Mouse (Mus musculus): ENCODE data around the gene Kcnmb3. TPM values are rescaled to one million over a fixed set of nuclear protein-coding genes. Genes with fewer than 3 reads are reported as not detected.

Kcnmb3 gene
- polyA plus RNA-seq, 1 experiment from 2014 or later: 0.11 TPM

DNA sequence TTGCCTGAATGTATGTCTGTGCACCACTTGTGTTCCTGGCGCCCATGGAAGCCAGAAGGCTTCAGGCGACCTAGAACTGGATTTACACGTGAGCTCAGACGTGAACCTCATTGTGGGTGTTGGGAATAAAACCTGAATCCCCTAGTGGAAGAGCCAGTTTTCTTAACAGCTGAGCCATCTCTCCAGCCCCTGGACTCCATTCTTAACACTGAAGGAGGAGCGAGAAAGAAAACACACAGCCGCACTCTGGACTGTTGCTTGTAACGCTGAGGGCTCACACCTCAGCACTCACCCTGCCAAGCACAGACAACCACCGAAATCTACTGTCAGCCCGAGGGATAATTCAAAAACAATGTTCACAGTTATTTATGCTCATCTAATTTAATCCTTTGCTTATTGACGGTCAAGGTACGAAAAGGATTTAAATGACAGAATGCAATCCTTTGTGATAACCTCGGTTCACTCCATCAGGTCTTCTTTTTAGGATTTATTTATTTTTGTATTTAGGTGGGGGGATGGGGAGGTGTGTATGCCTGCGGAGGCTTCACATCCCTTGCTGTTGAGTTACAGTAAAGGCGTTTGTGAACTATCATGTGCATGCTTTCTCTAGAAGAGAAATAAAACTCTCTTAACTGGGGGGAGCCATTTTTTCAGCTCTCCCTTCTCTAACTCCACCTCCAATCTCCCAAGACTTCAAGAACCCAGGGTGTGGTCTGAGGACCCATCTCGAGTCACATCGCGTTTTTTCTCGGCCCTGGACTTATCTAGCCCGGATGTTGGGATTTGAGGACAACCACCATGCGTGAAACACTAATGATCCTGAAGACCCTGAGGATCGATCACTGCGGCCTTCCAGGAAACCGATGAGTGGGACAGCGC, 17.7 kb upstream of the Kcnmb3 start, which contains the start of gene Zfp639:
Zfp639 (plus strand) TSS at position 764 of the 879 bp plus-strand sequence.
- H3K4me1 ChIP-seq: peaks cover 26% of the 10 kb centered on the region
- peak within 1 kb of the TSS; percentile 77 for H3K4me2 ChIP-seq (replicated peaks)
- ATAC-seq (ENCODE audit: low FRiP score, low read depth): peak; percentile 14; the same call in 1 of the 2 replicates
- WGBS: 7% methylated on average over 24 of the region's 24 CpGs
- H3K9ac ChIP-seq: peak within 1 kb of the TSS; percentile 96
- no peaks in the 10 kb centered on the region for H3K9me3 ChIP-seq
- peaks cover 2% of the 10 kb centered on the region; the same call in 1 of the 2 replicates for H3K36me3 ChIP-seq
- no peaks in the 10 kb centered on the region for H3K27me3 ChIP-seq (replicated peaks)
- H3K27ac ChIP-seq: peak within 1 kb of the TSS; percentile 62
- H3K4me3 ChIP-seq: peak within 1 kb of the TSS; percentile 97

DNA sequence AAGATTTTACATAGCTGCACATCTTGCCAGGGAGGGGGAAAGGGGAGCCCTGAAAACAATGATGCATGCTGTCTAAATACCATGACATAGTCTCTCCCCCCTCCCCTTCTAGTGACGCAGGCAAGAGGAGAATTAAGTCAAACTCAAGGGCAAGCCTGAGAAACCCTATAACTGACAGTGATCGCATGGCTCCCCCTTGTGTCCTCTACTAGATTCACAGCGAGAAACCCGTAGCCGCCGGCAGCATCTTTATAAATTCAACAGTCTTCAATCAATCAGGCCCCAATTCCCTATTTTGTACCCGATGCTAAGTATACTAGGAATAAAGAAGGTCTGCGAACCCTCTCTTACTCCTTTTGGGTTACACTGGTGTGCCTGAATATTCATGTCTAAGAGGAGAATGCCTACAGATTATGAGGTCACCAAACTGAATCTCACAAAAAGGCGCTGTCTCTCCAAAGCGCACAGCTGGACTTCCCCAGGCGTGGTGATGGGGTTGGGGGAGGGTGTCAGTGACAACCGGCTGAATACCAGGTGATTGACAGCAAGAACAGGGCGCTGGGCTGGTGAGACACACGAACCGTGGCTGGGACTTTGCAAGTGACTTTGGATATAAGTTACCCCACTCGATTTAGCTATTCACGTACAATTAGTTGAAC, 16.8 kb upstream of the Kcnmb3 start:
- H3K9ac ChIP-seq: no peak overlapping the region
- peak; percentile 30; the same call in 1 of the 2 replicates for ATAC-seq (ENCODE audit: low FRiP score, low read depth)
- H3K27ac ChIP-seq: no peak overlapping the region
- no peaks in the 10 kb centered on the region for H3K27me3 ChIP-seq (replicated peaks)
- 3% methylated on average over 17 of the region's 17 CpGs for WGBS
- peak overlapping the region; percentile 77 for H3K4me2 ChIP-seq (replicated peaks)
- no peak overlapping the region for H3K4me3 ChIP-seq
- H3K4me1 ChIP-seq: peaks cover 26% of the 10 kb centered on the region
- no peaks in the 10 kb centered on the region for H3K9me3 ChIP-seq
- H3K36me3 ChIP-seq: no peaks in the 10 kb centered on the region

DNA sequence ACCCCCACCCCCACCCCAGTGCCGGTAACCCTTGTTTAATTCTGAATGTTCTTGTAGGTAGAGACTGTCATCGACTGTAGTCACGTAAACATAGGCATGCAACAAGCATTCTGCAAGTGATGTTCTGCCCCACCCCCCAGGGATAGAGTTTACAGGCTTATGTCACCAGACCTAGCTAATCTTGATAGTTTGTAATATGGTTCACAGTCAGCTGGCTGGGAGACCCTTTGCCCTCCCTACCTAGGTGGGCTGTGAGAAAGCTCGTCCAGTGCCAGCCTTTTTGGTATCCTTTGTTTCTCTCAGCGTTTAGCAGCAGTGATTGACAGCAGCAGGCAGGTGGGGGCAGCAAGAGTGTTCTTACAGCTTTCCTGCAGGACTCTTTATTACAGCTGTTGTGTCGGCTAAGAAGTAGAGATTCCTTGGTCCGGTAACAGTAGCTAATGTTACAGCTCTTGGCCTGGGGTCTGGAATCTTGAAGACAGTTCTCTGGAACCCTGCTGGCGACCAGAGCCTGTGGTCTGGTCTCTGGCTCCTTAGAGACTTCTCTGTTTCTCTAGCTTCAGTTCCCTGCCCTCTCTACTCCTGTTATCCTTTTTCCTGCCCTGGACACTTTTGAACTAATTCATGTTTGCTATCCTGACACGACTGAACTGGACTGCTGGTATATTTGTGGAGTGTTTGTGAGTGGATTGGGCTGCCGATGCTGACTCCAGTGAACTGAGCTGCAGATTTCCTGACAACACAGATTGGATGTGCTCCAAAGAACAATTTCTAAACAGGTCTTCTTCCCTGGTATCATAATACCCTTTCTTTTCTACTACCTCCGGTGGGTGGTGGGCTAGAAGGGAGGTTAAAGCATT, 14.6 kb upstream of the Kcnmb3 start:
- 63% methylated on average over 11 of the region's 11 CpGs for WGBS
- Histone ChIP-seq H3K4me3 (no peak overlapping the region), H3K9ac (no peak overlapping the region), H3K36me3 (no peaks in the 10 kb centered on the region), H3K27me3 (replicated peaks) (no peaks in the 10 kb centered on the region), H3K4me1 (peaks cover 12% of the 10 kb centered on the region), H3K27ac (no peak overlapping the region), H3K9me3 (no peaks in the 10 kb centered on the region), H3K4me2 (replicated peaks) (no peak overlapping the region)
- no peak for ATAC-seq (ENCODE audit: low FRiP score, low read depth)

DNA sequence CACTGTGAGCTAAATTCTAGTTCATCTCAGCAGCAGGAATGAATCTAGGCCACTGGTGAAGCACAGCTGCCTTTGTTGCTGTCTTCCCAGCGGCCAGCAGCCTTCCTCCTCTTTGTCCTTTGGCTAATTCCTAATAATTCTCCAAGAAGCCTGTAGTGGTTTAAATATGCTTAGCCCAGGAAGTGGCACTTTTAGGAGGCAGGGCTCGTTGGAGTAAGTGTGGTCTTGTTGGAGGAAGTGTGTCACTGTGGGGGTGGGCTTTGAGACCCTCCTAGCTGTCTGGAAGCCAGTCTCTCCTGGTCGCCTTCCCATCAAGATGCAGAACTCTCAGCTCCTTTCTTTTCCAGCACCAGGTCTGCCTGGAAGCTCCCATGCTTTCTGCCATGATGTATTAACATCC, 13.8 kb upstream of the Kcnmb3 start:
- Histone ChIP-seq H3K27me3 (replicated peaks) (no peaks in the 10 kb centered on the region), H3K4me1 (peaks cover 8% of the 10 kb centered on the region), H3K27ac (no peak overlapping the region), H3K36me3 (no peaks in the 10 kb centered on the region), H3K9me3 (no peaks in the 10 kb centered on the region), H3K4me3 (no peak overlapping the region), H3K4me2 (replicated peaks) (no peak overlapping the region), H3K9ac (no peak overlapping the region)
- ATAC-seq (ENCODE audit: low FRiP score, low read depth): no peak
- 79% methylated on average over 3 of the region's 3 CpGs for WGBS

DNA sequence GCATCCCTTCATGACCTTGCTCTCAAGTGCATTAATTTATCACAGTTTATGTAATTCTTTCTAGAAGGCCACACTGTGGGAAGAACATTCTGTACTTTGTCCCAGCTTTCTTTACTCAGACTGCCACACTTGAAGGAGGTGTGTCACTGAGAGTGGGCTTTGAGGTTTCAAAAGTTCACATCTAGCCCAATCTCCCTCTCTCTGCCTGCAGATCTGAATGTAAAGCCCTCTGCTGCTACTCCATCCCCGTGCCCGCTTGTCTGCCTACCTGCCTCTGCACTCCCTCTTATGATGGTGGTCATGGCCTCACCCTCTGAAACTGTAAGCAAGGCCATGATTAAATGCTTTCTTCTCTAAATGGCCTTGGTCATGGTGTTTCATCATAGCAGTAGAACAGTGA, 8.3 kb upstream of the Kcnmb3 start:
- H3K4me1 ChIP-seq: peaks cover 9% of the 10 kb centered on the region; the same call in 1 of the 2 replicates
- 98% methylated on average over 2 of the region's 2 CpGs for WGBS
- no peak overlapping the region for H3K27ac ChIP-seq
- H3K9me3 ChIP-seq: no peaks in the 10 kb centered on the region
- no peak for ATAC-seq (ENCODE audit: low FRiP score, low read depth)
- no peaks in the 10 kb centered on the region for H3K27me3 ChIP-seq (replicated peaks)
- H3K4me3 ChIP-seq: no peak overlapping the region
- H3K9ac ChIP-seq: no peak overlapping the region
- no peak overlapping the region for H3K4me2 ChIP-seq (replicated peaks)
- no peaks in the 10 kb centered on the region for H3K36me3 ChIP-seq

DNA sequence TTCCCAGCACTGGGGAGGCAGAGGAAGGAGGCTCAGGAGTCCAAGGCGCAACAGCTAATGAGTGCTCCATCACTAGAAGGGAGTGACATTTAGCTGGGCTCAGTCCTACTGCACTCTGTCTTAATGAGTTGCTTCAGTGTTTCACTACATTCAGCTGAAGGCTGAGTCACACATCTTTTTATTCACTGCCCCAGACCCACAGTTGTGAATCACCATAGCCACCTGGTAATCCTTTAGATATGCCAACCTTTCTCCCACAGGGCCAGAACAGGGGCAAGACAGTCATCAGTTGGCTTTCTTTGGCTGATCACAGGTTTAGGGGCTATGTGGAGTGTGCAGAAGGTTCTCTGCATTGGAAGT, 4.7 kb upstream of the Kcnmb3 start:
- Histone ChIP-seq H3K27ac (no peak overlapping the region), H3K9ac (no peak overlapping the region), H3K4me1 (peaks cover 9% of the 10 kb centered on the region; the same call in 1 of the 2 replicates), H3K9me3 (no peaks in the 10 kb centered on the region), H3K4me3 (no peak overlapping the region), H3K27me3 (replicated peaks) (no peaks in the 10 kb centered on the region), H3K36me3 (no peaks in the 10 kb centered on the region), H3K4me2 (replicated peaks) (no peak overlapping the region)
- 91% methylated on average over 1 of the region's 1 CpGs for WGBS
- no peak for ATAC-seq (ENCODE audit: low FRiP score, low read depth)

DNA sequence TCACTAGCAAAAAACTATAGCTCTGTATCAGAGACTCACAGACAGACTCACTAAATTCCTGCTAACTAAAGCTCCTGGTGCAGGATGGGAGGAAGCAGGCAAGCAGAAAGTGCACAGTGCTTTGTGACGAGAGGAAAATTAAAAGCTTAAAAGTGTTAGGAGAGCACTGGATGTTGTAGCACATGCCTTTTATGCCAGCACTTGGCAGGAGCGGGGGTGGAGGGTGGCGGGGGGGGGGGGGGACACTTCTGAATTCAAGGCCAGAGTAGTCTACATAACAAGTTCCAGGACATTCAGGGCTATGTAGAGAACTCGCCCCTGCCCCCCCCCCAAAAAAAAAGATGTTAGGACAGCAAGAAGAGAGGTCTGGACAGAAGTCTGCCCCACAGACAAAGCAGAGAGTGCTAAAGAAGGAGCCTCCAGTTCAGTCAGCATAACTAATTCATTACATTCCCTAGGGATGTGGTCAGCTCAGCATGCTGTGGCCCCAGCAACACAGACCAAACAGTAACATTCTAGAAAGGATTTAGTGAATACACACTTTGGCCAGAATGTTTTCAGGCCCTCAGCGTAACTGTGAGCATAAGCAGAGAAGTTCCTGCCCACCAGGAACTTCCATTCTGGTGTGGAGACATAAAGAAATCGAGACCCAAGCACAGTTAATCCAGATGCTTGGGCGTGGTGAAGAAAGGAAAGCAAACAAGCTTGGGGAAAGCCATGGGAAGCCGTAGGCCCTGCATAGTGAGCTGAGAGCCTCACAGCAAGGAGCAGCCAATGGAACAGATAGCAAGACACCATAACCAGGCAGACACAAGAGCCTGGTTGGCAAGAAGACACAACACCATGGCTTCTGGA, 4.1 kb upstream of the Kcnmb3 start:
- no peak overlapping the region for H3K4me2 ChIP-seq (replicated peaks)
- no peak overlapping the region for H3K9ac ChIP-seq
- H3K9me3 ChIP-seq: no peaks in the 10 kb centered on the region
- no peaks in the 10 kb centered on the region for H3K27me3 ChIP-seq (replicated peaks)
- 57% methylated on average over 8 of the region's 8 CpGs for WGBS
- no peaks in the 10 kb centered on the region for H3K36me3 ChIP-seq
- no peak overlapping the region for H3K27ac ChIP-seq
- no peak overlapping the region for H3K4me3 ChIP-seq
- peaks cover 9% of the 10 kb centered on the region; the same call in 1 of the 2 replicates for H3K4me1 ChIP-seq
- no peak for ATAC-seq (ENCODE audit: low FRiP score, low read depth)

DNA sequence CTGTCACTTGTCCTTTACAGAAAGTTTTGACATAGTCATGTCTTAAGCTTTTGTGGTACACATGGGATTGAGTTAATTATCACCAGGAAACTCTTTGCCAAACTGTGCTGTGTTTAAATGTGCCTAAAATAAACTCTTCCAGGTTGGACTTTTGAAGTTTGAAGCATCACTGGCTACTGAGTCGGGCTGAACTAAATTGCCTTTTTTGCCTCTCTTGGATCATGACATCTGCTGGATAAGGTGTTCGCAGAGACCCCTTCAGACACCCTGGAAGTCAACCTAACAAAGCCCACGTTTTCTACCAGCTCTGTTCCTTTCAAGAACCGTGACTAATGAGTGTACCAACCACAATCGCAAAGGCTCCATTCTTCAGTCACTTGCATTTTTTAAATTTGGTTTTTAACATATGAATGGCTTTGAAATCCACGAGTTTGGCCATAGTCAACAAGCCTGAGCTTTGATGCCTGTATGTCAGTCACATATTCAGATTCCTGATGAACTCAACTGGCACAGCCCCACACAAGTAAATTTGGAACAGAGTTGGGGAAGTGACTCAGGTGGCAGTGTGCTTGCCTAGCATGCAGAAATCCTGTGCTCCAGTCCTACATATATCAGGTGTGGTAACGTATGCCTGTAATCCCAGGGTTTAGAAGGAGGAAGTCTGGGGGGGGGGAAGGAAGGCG, 3.2 kb upstream of the Kcnmb3 start:
- WGBS: 44% methylated on average over 8 of the region's 8 CpGs
- ATAC-seq (ENCODE audit: low FRiP score, low read depth): no peak
- H3K4me1 ChIP-seq: peaks cover 9% of the 10 kb centered on the region; the same call in 1 of the 2 replicates
- no peaks in the 10 kb centered on the region for H3K36me3 ChIP-seq
- no peak overlapping the region for H3K27ac ChIP-seq
- no peak overlapping the region for H3K9ac ChIP-seq
- H3K9me3 ChIP-seq: no peaks in the 10 kb centered on the region
- H3K4me3 ChIP-seq: no peak overlapping the region
- H3K27me3 ChIP-seq (replicated peaks): no peaks in the 10 kb centered on the region
- H3K4me2 ChIP-seq (replicated peaks): no peak overlapping the region

DNA sequence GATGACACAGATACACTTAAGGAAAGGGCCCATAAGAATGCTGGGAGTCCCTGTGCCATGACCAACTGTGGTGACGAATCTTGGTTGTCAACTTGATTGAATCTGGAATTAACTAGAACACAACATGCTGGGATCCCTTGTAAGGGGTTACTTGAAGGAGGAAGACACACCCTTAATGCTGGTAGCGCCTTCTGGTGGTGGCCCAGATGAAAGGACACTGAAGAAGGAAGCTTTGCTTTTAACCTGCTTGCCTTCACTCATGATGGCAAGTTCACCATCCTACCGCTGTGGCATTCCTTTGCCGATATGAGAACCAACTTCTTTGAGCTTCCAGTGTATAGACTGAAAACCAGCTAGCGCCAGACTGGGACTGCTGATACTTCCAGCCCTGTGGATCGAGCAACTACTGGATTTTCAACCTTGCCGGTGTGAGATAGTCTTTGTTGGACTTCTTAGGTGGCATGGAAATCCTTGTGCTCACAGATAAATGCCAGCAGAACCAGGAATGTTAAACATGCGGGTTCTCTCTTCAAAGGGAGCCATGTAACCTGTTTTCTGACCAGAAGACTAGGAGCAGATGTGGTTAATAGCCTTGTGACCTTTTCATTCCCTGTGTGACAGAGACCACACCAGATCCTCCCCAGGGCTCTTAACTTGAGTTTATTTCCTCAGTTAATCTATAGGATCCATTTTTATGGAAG, 2.5 kb upstream of the Kcnmb3 start:
- no peaks in the 10 kb centered on the region for H3K27me3 ChIP-seq (replicated peaks)
- no peak overlapping the region for H3K27ac ChIP-seq
- H3K4me1 ChIP-seq: peaks cover 9% of the 10 kb centered on the region; the same call in 1 of the 2 replicates
- ATAC-seq (ENCODE audit: low FRiP score, low read depth): no peak
- no peaks in the 10 kb centered on the region for H3K36me3 ChIP-seq
- no peak overlapping the region for H3K4me2 ChIP-seq (replicated peaks)
- H3K9ac ChIP-seq: no peak overlapping the region
- no peak overlapping the region for H3K4me3 ChIP-seq
- H3K9me3 ChIP-seq: no peaks in the 10 kb centered on the region
- WGBS: 92% methylated on average over 8 of the region's 8 CpGs

DNA sequence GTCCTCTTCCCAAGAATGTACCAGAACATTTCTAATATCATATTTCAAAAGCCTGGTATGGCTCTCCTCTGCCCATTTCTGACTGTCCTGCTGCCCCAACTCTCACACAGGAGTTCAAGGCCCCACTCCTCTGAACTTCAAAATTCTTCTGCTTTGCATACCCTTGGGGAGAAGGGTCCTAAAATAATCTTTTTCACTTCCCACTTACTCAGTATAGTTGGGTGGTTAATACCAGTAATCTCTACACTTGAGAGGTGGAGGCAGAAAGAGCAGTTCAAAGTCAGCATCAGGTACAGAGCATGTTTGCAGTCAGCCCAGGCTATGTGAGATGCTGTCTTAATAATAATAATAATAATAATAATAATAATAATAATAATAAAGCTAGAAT, 1.1 kb downstream of the Kcnmb3 start:
- Histone ChIP-seq H3K9ac (no peak overlapping the region), H3K27me3 (replicated peaks) (no peaks in the 10 kb centered on the region), H3K4me3 (no peak overlapping the region), H3K4me1 (peaks cover 6% of the 10 kb centered on the region; the same call in 1 of the 2 replicates), H3K4me2 (replicated peaks) (no peak overlapping the region), H3K27ac (no peak overlapping the region), H3K36me3 (no peaks in the 10 kb centered on the region), H3K9me3 (no peaks in the 10 kb centered on the region)
- no peak for ATAC-seq (ENCODE audit: low FRiP score, low read depth)

Measured in neural tube, embryonic 12.5 days (tissue).